Mouse (Mus musculus) stomach, embryonic 15.5 days (tissue): ENCODE measurements at regions not wholly inside any gene's neighbourhood (a gene's known extent, or its start where the extent isn't known, plus 50 kb on each side); places are given as distances from the start of the nearest gene placed in this dataset.

ENCODE experiments used
- ATAC-seq: fragments of 200-750 bp; cut with Nextera tagmentation; 2 replicates; pipeline ENCODE4 v1.8.0; 2017; ENCODE audit warnings: low read depth, moderate number of reproducible peaks, moderate TSS enrichment; ENCODE audit not compliant: insufficient read depth, low FRiP score
- H3K27ac ChIP-seq: fragments of 300-500 bp; sonication (generic); 2 replicates; pipeline ENCODE4 v1.5.1; 2015; ENCODE audit warnings: mild to moderate bottlenecking, inconsistent platforms
- H3K27me3 ChIP-seq: fragments of 300-500 bp; sonication (generic); replicated peaks from 2 replicates; pipeline ENCODE4 v1.6.1; 2015; ENCODE audit warnings: inconsistent platforms
- H3K36me3 ChIP-seq: fragments of 300-500 bp; sonication (generic); 2 replicates; pipeline ENCODE4 v1.6.1; 2015; ENCODE audit warnings: inconsistent platforms
- H3K4me1 ChIP-seq: fragments of 300-500 bp; sonication (generic); 2 replicates; pipeline ENCODE4 v1.6.1; 2015; ENCODE audit warnings: inconsistent platforms
- H3K4me2 ChIP-seq: fragments of 300-500 bp; sonication (generic); 2 replicates; pipeline ENCODE4 v1.6.1; 2015; ENCODE audit warnings: mild to moderate bottlenecking, inconsistent platforms
- H3K4me3 ChIP-seq: fragments of 300-500 bp; sonication (generic); replicated peaks from 2 replicates; pipeline ENCODE4 v1.5.1; 2015; ENCODE audit warnings: inconsistent platforms
- H3K9ac ChIP-seq: fragments of 300-500 bp; sonication (generic); 2 replicates; pipeline ENCODE4 v1.6.1; 2015; ENCODE audit warnings: inconsistent platforms
- H3K9me3 ChIP-seq: fragments of 300-500 bp; sonication (generic); 2 replicates; pipeline ENCODE4 v1.6.1; 2016; ENCODE audit warnings: inconsistent platforms
- WGBS: fragments of 180-500 bp; shearing (Covaris S2); methylation state at CpG from one replicate; pipeline ENCODE4 v1.1.7; 2015; 5-methylcytosine and 5-hydroxymethylcytosine counted together

GRCm38 (mm10) chr6:117437411-117438101, 269.2 kb downstream of the Cxcl12 start:
- Histone ChIP-seq H3K36me3 (no peaks in the 10 kb centered on the region), H3K9me3 (no peaks in the 10 kb centered on the region), H3K4me2 (no peak overlapping the region), H3K4me1 (no peaks in the 10 kb centered on the region), H3K9ac (no peak overlapping the region), H3K4me3 (no peak overlapping the region), H3K27me3 (0 out of 2 replicates have a peak, but pooled peaks cover 3% of the 10 kb centered on the region), H3K27ac (no peak overlapping the region)
- 70% methylated on average over 10 of the region's 10 CpGs for WGBS
- no peak for ATAC-seq

- Histone ChIP-seq H3K27ac (no peak overlapping the region), H3K36me3 (no peaks in the 10 kb centered on the region), H3K9ac (no peak overlapping the region), H3K4me2 (no peak overlapping the region), H3K9me3 (no peaks in the 10 kb centered on the region), H3K27me3 (no peaks in the 10 kb centered on the region), H3K4me3 (no peak overlapping the region), H3K4me1 (no peaks in the 10 kb centered on the region)
- WGBS = 80% methylated on average over 3 of the region's 3 CpGs
- no peak for ATAC-seq
Observed at GRCm38 (mm10) chr6:117448652-117449051, 280.3 kb downstream of the Cxcl12 start.

DNA sequence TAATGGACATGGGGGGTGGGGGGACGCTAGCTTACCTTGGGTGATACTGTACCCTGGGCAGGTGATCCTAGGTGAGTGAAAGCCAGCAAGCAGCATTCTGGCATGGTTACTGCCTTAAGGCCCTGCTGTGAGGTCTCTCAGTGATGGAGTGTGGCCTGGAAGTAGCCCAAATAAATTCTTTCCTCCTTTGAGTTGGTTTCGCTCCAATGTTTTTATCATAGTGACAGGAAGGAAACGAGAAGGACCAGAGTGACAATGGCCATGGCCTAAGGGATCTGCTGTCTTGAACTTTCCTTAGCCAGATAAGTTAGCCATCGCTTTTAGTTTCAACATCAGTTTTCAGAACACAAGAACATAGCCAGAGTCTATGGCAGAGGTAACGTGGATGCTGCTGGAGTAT, 282.7 kb downstream of the Cxcl12 start:
- Histone ChIP-seq H3K4me1 (no peaks in the 10 kb centered on the region), H3K27ac (no peak overlapping the region), H3K9me3 (no peaks in the 10 kb centered on the region), H3K27me3 (no peaks in the 10 kb centered on the region), H3K9ac (no peak overlapping the region), H3K4me3 (no peak overlapping the region), H3K4me2 (no peak overlapping the region), H3K36me3 (no peaks in the 10 kb centered on the region)
- ATAC-seq = no peak
- WGBS = 70% methylated on average over 5 of the region's 5 CpGs

DNA sequence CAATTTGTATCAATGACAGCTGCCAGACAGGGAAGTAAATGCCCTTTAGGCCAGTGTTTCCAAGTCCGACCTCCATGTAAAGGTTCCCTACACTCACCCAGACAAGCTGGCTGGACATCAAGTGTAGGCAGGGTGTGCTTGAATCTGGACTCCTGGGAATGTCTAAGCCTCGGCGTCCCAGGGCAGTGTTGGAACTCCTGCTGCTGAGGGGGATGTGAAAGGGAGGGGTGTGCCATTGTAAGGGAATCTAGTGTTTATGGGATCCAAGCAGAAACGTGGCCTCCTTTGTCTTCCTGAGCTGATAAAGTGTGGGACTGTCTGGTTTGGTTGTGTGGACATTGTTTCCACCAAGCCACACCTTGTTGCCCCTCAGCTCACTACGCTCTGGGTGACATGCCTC, 291.9 kb downstream of the Cxcl12 start:
- 48% methylated on average over 5 of the region's 5 CpGs for WGBS
- Histone ChIP-seq H3K9ac (no peak overlapping the region), H3K9me3 (no peaks in the 10 kb centered on the region), H3K27ac (no peak overlapping the region), H3K4me3 (no peak overlapping the region), H3K4me2 (no peak overlapping the region), H3K27me3 (no peaks in the 10 kb centered on the region), H3K4me1 (no peaks in the 10 kb centered on the region), H3K36me3 (no peaks in the 10 kb centered on the region)
- no peak for ATAC-seq

DNA sequence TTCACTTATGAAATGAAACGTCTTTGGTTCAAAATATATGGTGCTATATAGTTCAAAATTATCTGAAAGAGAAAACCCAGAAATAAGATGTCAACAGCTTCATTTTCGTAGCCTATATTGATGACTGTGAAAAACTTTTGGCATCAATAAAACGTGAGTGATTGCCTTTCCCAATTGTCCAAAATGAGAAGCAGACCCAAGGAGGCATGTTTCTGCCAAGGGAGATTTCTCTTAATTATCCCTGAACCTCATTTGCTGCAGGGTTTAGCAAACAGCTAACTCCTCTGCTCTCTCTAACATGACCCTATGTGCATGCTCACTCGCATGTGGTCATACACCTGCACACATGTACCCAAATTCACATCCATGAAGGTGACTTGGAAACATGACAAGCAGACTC, 296.8 kb downstream of the Cxcl12 start:
- Histone ChIP-seq H3K9ac (no peak overlapping the region), H3K4me2 (no peak overlapping the region), H3K4me1 (no peaks in the 10 kb centered on the region), H3K27ac (no peak overlapping the region), H3K9me3 (no peaks in the 10 kb centered on the region), H3K36me3 (no peaks in the 10 kb centered on the region), H3K4me3 (no peak overlapping the region), H3K27me3 (no peaks in the 10 kb centered on the region)
- ATAC-seq = no peak
- WGBS = 81% methylated on average over 4 of the region's 4 CpGs

- Histone ChIP-seq H3K27ac (no peak overlapping the region), H3K36me3 (no peaks in the 10 kb centered on the region), H3K9ac (no peak overlapping the region), H3K9me3 (no peaks in the 10 kb centered on the region), H3K27me3 (no peaks in the 10 kb centered on the region), H3K4me3 (no peak overlapping the region), H3K4me2 (no peak overlapping the region), H3K4me1 (no peaks in the 10 kb centered on the region)
- ATAC-seq = no peak
- 47% methylated on average over 5 of the region's 5 CpGs for WGBS
Observed at GRCm38 (mm10) chr6:117465606-117466174, 297.4 kb downstream of the Cxcl12 start.

DNA sequence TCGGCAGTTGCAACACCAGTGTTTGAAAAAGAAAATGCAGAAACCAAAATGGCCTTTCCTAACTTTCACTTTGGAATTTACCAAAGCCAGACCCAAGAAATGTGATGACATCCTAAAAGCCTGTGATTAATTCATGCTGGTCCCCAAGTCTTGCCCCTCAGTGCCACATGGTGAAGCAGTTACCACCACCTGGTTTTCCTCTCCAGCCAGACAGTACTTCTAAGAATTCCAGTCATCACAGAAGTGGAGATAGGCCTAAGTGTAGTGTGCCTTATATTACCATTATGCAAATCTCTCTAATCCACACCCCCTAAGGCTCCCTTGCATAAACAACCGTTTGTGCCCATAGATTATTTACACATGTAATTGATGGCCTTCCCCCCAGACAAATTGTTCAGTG, 311.0 kb downstream of the Cxcl12 start:
- no peak overlapping the region for H3K27ac ChIP-seq
- H3K9ac ChIP-seq = no peak overlapping the region
- WGBS = 20% methylated on average over 2 of the region's 2 CpGs
- no peaks in the 10 kb centered on the region for H3K36me3 ChIP-seq
- H3K4me2 ChIP-seq = no peak overlapping the region
- 0 out of 2 replicates have a peak, but pooled peaks cover 3% of the 10 kb centered on the region for H3K4me1 ChIP-seq
- no peak for ATAC-seq
- no peaks in the 10 kb centered on the region; the same call in 1 of the 2 replicates for H3K27me3 ChIP-seq
- no peak overlapping the region for H3K4me3 ChIP-seq
- H3K9me3 ChIP-seq = no peaks in the 10 kb centered on the region

- ATAC-seq = no peak
- Histone ChIP-seq H3K27me3 (no peaks in the 10 kb centered on the region; the same call in 1 of the 2 replicates), H3K9ac (no peak overlapping the region), H3K36me3 (no peaks in the 10 kb centered on the region), H3K27ac (no peak overlapping the region), H3K4me2 (no peak overlapping the region), H3K4me3 (no peak overlapping the region), H3K9me3 (no peaks in the 10 kb centered on the region), H3K4me1 (0 out of 2 replicates have a peak, but pooled peaks cover 3% of the 10 kb centered on the region)
- WGBS = 75% methylated on average over 2 of the region's 2 CpGs
Observed at GRCm38 (mm10) chr6:117480396-117480795, 312.1 kb downstream of the Cxcl12 start.

- H3K4me2 ChIP-seq = no peak overlapping the region
- H3K9ac ChIP-seq = no peak overlapping the region
- no peak for ATAC-seq
- 87% methylated on average over 4 of the region's 4 CpGs for WGBS
- H3K9me3 ChIP-seq = no peaks in the 10 kb centered on the region
- H3K36me3 ChIP-seq = no peaks in the 10 kb centered on the region
- H3K4me1 ChIP-seq = no peaks in the 10 kb centered on the region
- no peaks in the 10 kb centered on the region for H3K27me3 ChIP-seq
- no peak overlapping the region for H3K4me3 ChIP-seq
- H3K27ac ChIP-seq = no peak overlapping the region
Observed at GRCm38 (mm10) chr6:117489161-117489560, 320.8 kb downstream of the Cxcl12 start.

DNA sequence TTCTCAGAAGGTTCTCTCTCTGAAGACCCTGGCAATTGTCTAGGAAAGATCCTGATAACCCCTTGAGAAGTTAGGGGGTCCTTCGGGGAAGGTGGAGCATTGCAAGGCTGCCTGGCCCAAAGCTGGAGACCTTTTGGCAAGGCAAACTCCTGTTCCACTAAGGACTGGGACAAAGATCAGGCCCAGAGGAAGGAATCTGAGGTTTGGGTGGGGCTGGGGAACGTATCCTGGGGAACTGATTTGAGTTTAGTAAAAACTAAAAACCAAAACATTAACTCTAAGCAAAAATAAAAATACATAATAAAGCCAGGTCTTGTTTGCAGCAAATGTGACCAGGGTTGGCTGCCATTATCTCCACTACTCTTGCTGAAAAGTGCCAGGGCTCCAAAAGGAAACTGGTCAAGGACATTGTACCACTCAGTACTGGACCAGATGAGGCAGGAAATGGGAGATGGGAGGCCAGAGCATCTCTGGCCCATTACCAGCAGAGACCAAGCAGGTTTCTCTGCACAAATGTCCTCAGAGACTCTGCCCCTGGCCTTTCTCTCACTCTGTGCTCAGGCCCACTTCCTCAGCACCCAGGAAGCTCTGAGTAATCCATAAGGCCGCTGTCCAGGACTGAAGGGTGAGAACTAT, 321.5 kb downstream of the Cxcl12 start:
- no peaks in the 10 kb centered on the region for H3K27me3 ChIP-seq
- H3K4me2 ChIP-seq = no peak overlapping the region
- no peaks in the 10 kb centered on the region for H3K36me3 ChIP-seq
- 89% methylated on average over 3 of the region's 3 CpGs for WGBS
- no peak overlapping the region for H3K9ac ChIP-seq
- no peaks in the 10 kb centered on the region for H3K4me1 ChIP-seq
- H3K9me3 ChIP-seq = no peaks in the 10 kb centered on the region
- ATAC-seq = no peak
- H3K4me3 ChIP-seq = no peak overlapping the region
- no peak overlapping the region for H3K27ac ChIP-seq

DNA sequence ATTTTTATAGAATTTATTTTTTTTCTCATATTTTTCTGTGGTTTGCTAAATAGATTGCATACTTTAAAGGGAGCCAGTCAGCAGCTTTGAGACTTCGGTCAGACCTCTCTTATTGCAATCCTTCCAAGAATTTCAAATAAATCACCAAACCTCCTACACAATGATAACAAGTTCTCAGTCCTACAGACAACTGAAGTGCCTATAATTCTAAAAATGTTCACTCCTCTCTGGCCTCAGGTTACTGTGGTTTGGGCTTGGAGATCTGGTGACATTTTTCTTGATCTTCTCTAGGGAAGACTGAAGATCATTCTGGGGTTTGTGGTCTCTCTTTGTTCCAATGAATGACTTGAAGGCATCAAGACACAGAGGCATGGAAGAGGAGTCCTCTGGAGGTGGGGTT, 326.6 kb downstream of the Cxcl12 start:
- ATAC-seq = no peak
- no peak overlapping the region for H3K4me2 ChIP-seq
- 50% methylated on average over 1 of the region's 1 CpGs for WGBS
- no peaks in the 10 kb centered on the region for H3K36me3 ChIP-seq
- no peaks in the 10 kb centered on the region for H3K9me3 ChIP-seq
- no peaks in the 10 kb centered on the region for H3K4me1 ChIP-seq
- H3K4me3 ChIP-seq = no peak overlapping the region
- H3K27ac ChIP-seq = no peak overlapping the region
- H3K27me3 ChIP-seq = no peaks in the 10 kb centered on the region
- H3K9ac ChIP-seq = no peak overlapping the region

DNA sequence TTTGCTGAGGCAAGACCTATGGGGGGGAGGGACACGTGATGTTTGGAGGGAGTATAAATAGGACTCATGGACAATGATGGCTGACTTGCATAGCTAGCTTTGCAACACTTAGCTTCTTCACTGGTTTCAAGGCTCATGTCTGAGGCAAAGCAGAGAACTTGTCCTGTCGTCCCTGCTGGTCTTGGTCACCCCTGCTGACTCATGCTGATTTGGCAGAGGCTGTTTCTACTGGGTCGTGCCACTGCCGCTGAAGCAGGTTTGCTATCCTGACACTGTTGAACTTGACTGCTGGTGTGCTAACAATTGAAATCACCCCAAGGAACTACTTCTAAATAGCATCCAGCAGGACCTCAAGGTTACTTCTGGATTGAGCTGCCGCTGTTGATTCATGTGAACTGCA, 329.0 kb downstream of the Cxcl12 start:
- 79% methylated on average over 5 of the region's 5 CpGs for WGBS
- Histone ChIP-seq H3K27me3 (no peaks in the 10 kb centered on the region), H3K27ac (no peak overlapping the region), H3K9me3 (no peaks in the 10 kb centered on the region), H3K36me3 (no peaks in the 10 kb centered on the region), H3K4me1 (no peaks in the 10 kb centered on the region), H3K9ac (no peak overlapping the region), H3K4me3 (no peak overlapping the region), H3K4me2 (no peak overlapping the region)
- no peak for ATAC-seq
